Mouse (Mus musculus) layer of hippocampus, postnatal 36 days (tissue): ENCODE measurements at regions not wholly inside any gene's neighbourhood (a gene's known extent, or its start where the extent isn't known, plus 50 kb on each side); places are given as distances from the start of the nearest gene placed in this dataset.
A peak's percentile ranks its signal among the peaks of the same experiment; 100 is the strongest.

Experiments
- DNase-seq, 2 experiments: peaks; one replicate each; pipeline ENCODE4 v3.0.0; 2022

GRCm38 (mm10) chr1:94582526-94582925 lies 530.2 kb upstream of the Pdcd1 start:
- DNase-seq, result no peak

DNA sequence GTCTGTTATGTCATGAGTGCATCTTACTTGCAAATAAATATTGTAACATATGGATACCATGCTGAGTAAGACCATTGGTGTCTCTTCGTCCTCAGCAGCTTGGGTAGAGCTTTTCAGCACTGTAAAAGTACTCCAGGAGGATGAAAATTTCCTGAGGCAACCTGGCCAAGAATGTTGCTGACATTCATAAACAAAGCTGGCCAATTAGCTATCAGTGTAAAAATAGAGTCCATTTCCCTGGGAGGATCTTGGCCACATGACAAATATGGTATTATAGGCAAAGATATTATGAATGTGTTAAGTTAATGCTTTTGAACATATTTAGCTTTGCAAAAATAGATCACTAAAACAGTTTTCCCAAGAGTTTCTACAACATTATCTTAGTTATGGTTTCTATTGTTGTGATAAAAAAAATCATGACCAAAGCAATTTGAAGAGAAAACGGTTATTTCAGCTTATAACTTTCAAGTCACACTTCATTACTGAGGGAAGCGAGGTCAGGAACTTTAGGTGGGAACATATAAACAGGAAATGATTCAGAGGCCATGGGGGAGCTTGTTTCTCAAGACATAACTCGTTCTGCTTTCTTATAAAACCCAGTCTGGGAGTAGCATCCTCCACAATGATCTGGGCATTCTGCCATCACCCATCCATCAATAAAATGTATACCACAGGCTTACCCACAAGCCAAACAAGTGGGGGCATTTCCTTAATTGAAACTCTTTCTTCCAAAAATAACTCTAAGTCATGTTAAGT lies 529.5 kb upstream of the Pdcd1 start:
- DNase-seq, result no peak

DNA sequence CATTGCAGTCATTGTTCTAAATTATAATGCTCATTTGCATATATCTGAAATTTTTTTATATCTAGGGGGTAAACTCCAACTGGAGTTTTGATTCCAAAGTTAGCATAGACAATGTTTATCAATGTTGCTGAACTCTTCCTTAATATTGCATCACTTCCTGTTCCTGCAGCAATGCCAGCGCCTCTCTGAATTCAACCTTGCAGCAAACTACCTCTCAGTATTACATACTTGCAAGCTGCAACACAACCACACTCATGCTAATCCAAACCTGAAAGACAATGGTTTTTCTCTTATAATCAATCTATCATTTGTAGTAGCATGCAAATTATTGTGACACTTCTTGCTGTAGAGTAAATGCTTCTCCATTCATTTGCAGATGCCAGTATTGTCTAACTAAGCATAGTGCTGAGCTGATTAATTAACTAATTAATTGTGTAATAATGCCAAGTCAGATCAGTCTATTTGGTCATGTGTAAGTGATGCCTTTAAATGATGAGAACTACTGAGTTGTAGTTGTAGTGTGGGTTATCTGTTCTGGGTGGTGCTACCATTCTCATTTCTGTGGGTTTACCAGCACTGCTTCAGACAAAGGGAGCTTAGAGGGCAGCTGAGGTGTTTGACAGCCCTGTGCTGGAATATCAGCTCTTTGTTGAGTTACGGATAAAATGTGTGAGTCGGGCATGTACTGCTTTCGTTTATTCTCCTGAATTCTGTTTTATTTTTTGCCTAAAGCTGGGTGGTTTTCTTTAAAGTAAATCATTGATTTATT lies 480.6 kb upstream of the Pdcd1 start:
- no peak for DNase-seq

DNA sequence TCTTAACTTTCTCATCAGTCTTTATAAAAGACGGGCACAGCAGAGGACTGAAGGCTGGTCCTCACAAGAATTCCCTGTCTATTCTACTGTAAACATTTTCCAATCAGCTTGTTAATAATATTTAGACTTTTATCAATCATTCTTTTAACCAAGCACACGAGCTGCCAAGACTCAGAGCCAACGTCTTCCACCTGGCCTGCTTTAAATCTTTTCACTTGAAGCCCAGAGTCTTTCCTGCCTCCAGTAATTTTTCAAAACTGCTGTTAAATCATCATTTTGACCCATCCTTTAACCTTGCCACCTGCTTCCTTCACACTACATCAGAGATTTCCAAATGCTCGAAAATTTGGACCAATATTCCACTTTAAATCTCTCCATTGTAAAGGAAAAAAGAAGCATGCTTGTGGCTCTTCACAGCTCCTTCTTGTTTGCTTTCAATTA lies 451.7 kb upstream of the Pdcd1 start:
- DNase-seq, result no peak

- no peak for DNase-seq
Measured at GRCm38 (mm10) chr1:94503379-94504079, 451.2 kb upstream of the Pdcd1 start.

DNA sequence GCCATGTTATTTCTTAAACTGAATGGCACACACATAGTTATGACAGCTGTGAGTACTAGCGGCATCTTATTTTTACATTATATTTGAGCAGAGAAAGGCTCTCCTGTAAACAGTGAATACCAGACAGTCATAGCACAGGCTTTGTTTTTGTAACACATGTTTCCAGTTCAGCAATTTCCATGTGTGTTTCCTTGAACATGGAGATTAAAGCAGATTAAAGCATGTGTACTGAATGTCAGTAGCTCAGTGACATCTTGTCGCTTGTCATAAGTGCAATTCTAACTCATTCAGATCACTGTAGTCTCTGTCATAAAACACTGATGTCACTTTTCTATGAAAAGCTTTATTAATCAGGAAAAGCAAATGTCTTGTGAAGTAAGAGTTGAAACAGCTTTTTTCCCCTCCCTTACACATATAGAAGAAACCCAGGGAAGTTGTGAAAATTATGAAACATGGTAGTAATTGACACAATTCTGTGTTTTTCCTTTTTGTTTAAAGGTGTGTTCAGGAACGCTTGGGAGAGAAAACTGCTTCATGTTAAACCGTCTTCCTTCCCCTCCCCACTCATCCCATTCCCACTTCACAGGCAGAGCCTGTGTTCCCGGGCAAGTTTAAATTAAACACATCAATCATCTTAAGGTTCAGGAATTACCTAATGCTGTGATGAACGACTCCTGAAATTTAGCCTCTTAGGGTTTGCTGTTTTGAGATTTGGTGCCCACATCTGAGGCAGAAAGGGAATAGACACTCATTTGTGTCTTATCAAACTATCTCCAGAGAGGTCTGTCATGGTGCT lies 449.9 kb upstream of the Pdcd1 start:
- DNase-seq, result no peak

DNA sequence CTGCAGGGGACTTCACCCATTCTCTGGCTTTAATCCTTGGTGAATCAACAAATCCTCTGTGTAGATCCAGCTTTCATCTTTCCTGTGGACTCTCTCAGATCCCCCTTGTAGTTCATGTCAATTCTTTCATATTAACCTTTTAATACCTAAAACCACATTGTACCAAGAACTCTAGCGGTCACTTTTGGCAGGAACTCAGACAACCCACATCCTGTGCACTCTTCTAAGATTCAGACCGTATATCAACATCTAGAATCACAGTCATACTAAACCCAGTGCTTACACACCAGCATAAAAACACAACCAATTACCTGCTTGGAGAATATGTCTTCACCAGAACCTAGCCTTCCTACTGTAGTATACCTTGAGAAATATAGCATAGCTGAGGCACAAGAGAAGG lies 444.6 kb upstream of the Pdcd1 start:
- DNase-seq, result no peak

GRCm38 (mm10) chr1:94496341-94496740 lies 444.0 kb upstream of the Pdcd1 start:
- DNase-seq, result no peak

GRCm38 (mm10) chr1:94487062-94487461 lies 434.7 kb upstream of the Pdcd1 start:
- DNase-seq, result no peak

GRCm38 (mm10) chr1:94469834-94470233 lies 417.5 kb upstream of the Pdcd1 start:
- DNase-seq, result peak; percentile 8 to 11

- DNase-seq, result no peak
Measured at GRCm38 (mm10) chr1:94423731-94424130, 371.4 kb upstream of the Pdcd1 start.

GRCm38 (mm10) chr1:94413043-94413442 lies 360.7 kb upstream of the Pdcd1 start:
- DNase-seq, result peak in 1 of 2 experiments; percentile 9

DNA sequence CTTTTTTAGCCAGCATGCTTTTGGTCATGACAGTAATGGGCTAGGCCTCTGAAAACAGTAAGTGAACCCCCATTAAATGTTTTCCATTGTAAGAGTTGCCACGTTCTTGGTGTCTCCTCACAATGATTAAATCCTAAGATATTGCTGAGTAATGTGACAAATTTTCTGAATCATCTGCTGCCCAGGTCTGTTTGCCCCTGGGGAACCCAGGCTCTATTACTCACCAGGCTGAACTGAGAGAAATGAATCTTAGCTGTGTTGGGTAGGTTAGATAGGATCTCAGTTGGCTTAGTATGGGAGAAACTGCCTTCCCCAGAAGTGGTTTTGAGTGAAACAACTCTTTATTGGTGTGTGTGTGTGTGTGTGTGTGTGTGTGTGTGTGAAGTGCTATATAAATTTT lies 314.3 kb upstream of the Pdcd1 start:
- no peak for DNase-seq

- no peak for DNase-seq
Measured at GRCm38 (mm10) chr1:94356996-94357395, 304.6 kb upstream of the Pdcd1 start.

DNA sequence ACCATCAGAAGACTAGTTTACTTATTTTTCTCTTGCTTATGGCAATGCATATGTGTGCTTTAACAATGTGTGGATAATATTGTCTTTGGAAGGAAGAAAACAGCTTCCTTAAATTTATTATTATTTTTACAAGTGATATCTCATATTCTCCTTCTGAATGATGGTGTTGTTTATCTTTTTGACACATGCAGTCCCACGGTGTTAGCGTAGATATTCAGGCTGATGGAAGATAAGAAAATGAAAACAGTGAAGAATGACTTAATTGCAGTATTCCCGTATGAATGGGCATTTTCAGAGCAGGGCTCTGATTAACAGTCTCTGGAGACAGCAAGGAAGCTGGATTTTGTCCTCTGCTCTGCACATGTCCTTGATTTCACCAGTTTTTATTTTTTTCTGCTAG lies 303.5 kb upstream of the Pdcd1 start:
- DNase-seq, result no peak

GRCm38 (mm10) chr1:94342576-94342975 lies 290.2 kb upstream of the Pdcd1 start:
- DNase-seq, result no peak

GRCm38 (mm10) chr1:94341237-94341636 lies 288.9 kb upstream of the Pdcd1 start:
- no peak for DNase-seq

DNA sequence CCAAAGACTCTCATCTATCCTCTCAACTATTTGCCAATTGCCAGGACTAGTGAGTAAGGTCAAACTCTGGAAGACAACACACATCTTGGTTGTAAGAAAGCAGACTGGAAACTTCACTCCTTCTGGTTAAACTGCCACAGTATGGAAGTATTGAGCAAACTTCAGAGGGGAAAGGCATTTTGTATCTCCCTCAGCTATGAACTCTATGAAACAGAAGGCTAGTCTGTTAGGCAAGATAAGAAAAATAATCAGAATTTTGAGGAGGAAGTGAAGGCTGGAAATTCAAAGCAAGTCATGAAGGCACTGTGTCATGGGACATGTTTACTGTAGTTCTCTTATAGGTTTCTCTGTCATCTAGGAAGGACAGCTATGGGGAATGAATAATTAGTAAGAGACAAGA lies 265.7 kb upstream of the Pdcd1 start:
- DNase-seq, result no peak

GRCm38 (mm10) chr1:94298395-94298794 lies 246.0 kb upstream of the Pdcd1 start:
- DNase-seq, result no peak

GRCm38 (mm10) chr1:94272569-94272968 lies 220.2 kb upstream of the Pdcd1 start:
- DNase-seq, result no peak

GRCm38 (mm10) chr1:94263313-94263712 lies 211.0 kb upstream of the Pdcd1 start:
- DNase-seq, result peak; percentile 10 to 38

DNA sequence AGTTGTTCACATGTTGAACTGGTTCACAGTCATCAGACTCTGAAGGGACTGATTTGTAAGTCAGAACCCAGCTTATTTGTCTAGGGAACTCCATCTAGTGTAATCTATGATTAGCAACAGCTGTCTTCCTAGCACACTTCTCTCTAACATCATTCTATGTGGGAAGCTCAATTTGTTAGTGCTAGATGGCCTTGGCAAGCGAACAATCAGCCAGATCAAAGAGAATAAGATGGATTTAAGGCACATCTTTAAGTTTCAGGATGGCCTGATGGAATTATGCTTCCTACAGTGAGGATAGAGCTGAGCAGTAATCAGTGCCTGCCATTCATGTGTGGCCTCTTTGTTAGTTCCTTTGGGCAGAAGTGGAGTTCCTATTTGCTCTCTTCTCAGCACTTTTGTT lies 183.1 kb upstream of the Pdcd1 start:
- DNase-seq, result no peak

DNA sequence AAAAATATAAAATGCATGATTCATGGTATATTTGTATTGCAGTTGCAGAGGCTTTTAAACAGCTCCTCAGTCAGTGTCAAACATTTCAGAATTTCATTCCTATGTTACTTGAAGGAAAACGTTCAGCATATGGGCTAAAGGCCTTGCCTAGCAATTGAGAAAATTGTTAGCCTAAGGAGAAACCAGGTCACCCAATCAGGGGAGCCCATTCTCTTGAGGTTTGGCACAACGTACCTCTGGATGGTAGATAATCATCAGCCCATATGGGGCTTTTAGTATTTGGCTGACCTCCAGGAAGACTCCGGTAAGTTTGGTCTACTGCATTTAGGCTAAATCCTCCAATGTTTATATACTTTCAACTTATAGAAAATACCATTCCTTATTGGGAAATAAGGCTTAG lies 168.7 kb upstream of the Pdcd1 start:
- no peak for DNase-seq
